Mouse (Mus musculus) gastrocnemius, adult 2 months (tissue): ENCODE measurements around the gene Jazf1. TPM values are rescaled to one million over a fixed set of nuclear protein-coding genes. Genes with fewer than 3 reads are reported as not detected.

ENCODE experiments used
- DNase-seq: peaks from one replicate; pipeline ENCODE4 v3.0.0; 2022
- H3K27ac ChIP-seq: fragments of 200-600 bp; 2 replicates; pipeline ENCODE4 v1.8.1; 2022; ENCODE audit warnings: mild to moderate bottlenecking
- H3K4me3 ChIP-seq: fragments of 200-600 bp; 2 replicates; pipeline ENCODE4 v1.8.1; 2022; ENCODE audit warnings: mild to moderate bottlenecking, moderate library complexity
- CTCF ChIP-seq: fragments of 200-600 bp; IDR thresholded peaks from 2 replicates; pipeline ENCODE4 v1.8.1; 2022; ENCODE audit warnings: antibody characterized with exemption, mild to moderate bottlenecking, moderate library complexity
- intact Hi-C: fragments of 180-260 bp; cut with DNase I; formaldehyde crosslinking; loops from one replicate; pipeline ENCODE4 v1.15.1; 2025
- total RNA-seq, 2 experiments: library from RNA; stranded (reverse); gene quantifications; 2 replicates each; pipeline ENCODE4 v1.2.3; 2021

Gene Jazf1
- total RNA-seq, 2 experiments from 2014 or later: 0.43 to 1.1 TPM

DNA sequence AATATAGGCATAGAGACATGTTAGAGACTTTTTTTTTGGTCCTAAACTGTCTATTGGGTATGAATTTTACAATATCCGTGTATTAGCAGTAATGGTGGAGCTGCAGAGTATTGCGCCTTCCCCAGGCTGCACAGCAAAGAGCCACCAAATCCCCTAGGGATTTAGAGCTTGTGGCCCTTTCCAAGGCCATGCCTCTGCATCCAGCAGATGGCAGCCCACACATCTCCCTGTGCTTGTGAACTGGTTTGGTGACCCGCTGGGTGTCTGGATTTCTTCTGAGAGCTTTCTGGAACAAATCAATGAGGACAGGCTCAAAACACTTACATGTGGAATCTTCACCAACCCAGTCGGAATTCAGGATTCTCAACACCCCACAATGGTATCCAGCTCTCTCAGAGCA, 225.4 kb downstream of the Jazf1 start:
- intact Hi-C loops: loop anchor here (1.0 kb wide), 1 partner anchor 76 kb away; no protein-coding TSS in a partner anchor
- no peak overlapping the region for H3K27ac ChIP-seq
- peak; percentile 47 for TF ChIP-seq CTCF
- H3K4me3 ChIP-seq: no peak overlapping the region
- DNase-seq: no peak

DNA sequence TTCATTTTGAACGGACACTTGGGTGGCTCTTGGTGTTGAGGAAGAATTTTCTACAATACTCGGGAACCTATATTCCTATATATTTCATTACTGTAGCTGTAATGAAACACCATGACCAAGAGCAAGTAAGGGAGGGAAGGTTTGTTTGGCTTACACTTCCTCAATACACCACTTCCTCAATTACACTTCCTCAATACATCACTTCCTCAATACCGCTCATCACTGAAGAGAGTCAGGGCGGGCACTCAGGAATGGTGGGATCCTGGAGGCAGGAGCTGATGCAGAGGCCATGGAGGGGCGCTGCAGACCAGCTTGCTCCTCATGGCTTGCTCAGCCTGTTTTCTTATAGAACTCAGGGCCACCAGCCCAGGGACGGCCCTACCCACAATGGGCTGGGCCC, 225.8 kb downstream of the Jazf1 start:
- no peak overlapping the region for H3K27ac ChIP-seq
- no peak for TF ChIP-seq CTCF
- intact Hi-C loops: no loop called here
- DNase-seq: no peak
- no peak overlapping the region for H3K4me3 ChIP-seq

DNA sequence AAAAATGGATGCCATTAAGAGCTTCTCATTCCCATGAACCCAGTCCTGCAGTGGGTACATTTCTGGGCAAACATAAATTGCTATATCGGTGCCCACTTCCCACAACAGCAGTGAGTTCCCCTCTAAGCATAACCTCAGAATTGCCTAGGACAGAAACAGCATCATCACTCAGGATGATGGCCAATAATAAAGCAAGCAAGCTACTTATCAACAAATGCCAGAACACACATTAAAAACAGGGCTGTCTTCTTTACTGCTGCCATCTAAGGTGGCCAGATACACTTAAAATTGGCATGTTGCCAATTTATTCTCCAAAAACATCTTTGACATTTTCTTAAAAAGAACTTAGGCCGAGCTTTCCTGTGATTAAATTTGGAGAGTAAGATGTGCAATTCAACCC, 226.8 kb downstream of the Jazf1 start:
- H3K27ac ChIP-seq: peak overlapping the region; percentile 46; the same call in 1 of the 2 replicates
- no peak for TF ChIP-seq CTCF
- no peak overlapping the region for H3K4me3 ChIP-seq
- DNase-seq: no peak
- intact Hi-C loops: no loop called here

- intact Hi-C loops: no loop called here
- TF ChIP-seq CTCF: no peak
- Histone ChIP-seq H3K27ac (peak overlapping the region; percentile 46), H3K4me3 (no peak overlapping the region)
- DNase-seq: peak; percentile 44
These were observed 227.8 kb downstream of the Jazf1 start for GRCm38 (mm10) chr6:52840589-52841044.

GRCm38 (mm10) chr6:52838691-52839090, 229.7 kb downstream of the Jazf1 start:
- DNase-seq: peak; percentile 88
- intact Hi-C loops: loop anchor here (1.0 to 5.0 kb wide), 3 partner anchors 126 to 581 kb away; partner anchors contain the start of gene Tax1bp1
- TF ChIP-seq CTCF: peak; percentile 97; the same call in 1 of the 2 replicates

DNA sequence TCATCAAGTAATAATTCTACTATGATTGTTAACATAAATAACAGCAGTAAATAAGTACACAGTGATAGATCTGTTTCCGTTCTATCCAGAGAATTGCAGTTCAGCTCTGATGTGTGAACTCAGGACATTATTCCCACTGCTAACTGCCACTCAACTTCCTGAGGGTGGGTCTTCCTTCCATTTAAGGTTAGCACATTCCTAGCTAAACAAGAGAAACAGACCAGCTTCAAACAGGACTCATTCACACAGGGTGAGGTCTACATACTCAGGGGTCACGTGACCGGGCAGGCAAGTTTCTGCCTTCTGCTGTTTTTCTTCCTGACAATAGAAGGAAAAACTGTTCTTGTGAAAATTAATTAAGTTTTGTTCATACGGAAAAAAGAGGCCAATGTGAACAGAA, 230.6 kb downstream of the Jazf1 start:
- intact Hi-C loops: loop anchor here (1.0 to 5.0 kb wide), 3 partner anchors 125 to 580 kb away; partner anchors contain the start of gene Tax1bp1

More at GRCm38 (mm10) chr6:52838691-52839090, 229.7 kb downstream of the Jazf1 start:
- Histone ChIP-seq H3K27ac (peak overlapping the region; percentile 69), H3K4me3 (peak overlapping the region; percentile 36)

GRCm38 (mm10) chr6:52836201-52836950, 232.1 kb downstream of the Jazf1 start:
- Histone ChIP-seq H3K27ac (peak overlapping the region; percentile 63), H3K4me3 (peak overlapping the region; percentile 63)
- TF ChIP-seq CTCF: no peak
- intact Hi-C loops: loop anchor here (5.0 kb wide), 1 partner anchor 124 kb away; the partner anchor contains the start of gene Tax1bp1
- peak; percentile 52 for DNase-seq

More for the DNA sequence above, 230.6 kb downstream of the Jazf1 start:
- H3K27ac ChIP-seq: peak overlapping the region; percentile 69
- H3K4me3 ChIP-seq: no peak overlapping the region
- DNase-seq: no peak
- no peak for TF ChIP-seq CTCF

DNA sequence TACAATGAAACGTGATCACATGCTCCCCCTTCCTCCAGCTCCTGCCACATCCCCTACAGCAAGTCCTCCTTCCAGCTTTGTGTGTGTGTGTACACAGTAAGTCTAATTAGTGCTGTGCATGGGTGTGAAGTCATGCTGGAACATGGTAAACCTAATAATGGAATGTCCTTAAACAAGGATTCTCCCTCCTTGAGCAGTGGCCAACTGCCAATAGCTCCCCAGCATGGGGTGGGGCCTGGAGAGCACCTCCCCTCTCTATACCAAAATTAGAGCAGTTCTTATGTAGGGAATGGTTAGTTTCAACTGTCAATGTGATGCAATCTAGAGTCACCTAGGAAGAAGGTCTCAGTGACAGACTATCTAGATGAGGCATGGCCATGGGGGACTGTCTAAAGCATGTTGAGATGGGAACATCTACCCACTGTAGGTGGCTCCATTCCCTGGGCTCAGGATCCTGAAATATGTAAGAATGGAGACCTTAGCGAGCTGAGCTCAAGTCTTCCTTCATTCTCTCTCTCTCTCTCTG, 240.6 kb downstream of the Jazf1 start:
- DNase-seq: no peak
- Histone ChIP-seq H3K27ac (no peak overlapping the region), H3K4me3 (no peak overlapping the region)
- TF ChIP-seq CTCF: no peak
- intact Hi-C loops: no loop called here

GRCm38 (mm10) chr6:52825535-52825934, 242.9 kb downstream of the Jazf1 start:
- no peak for TF ChIP-seq CTCF
- H3K4me3 ChIP-seq: no peak overlapping the region
- DNase-seq: peak; percentile 33
- H3K27ac ChIP-seq: no peak overlapping the region
- intact Hi-C loops: no loop called here

DNA sequence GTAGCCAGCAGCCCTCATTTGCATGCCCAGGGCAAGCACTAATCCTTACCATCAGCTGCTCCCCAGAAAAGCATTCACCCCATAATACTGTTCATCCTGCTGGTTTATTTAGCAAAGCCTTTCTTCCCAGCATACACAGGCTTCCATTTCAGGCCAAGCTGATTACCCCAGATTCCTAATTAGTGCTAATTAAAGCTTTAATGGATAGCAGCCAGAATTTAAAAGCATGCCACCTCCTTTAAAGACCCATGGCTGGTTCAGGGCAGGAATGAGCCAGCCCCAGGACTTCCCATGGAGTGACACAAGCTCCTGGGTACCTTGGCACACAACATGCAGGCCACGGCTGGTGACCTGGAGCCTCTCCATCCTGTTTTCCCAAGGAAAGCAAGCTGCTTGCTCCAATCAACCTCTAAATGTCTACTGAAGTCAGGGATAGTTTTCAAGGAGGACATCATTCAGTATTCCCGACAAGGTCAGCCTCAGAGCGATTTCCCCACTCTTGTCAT, 243.4 kb downstream of the Jazf1 start:
- Histone ChIP-seq H3K4me3 (no peak overlapping the region), H3K27ac (no peak overlapping the region)
- TF ChIP-seq CTCF: no peak
- intact Hi-C loops: no loop called here
- no peak for DNase-seq

GRCm38 (mm10) chr6:52823064-52823463, 245.4 kb downstream of the Jazf1 start:
- Histone ChIP-seq H3K27ac (no peak overlapping the region), H3K4me3 (no peak overlapping the region)
- intact Hi-C loops: no loop called here
- no peak for TF ChIP-seq CTCF
- no peak for DNase-seq

DNA sequence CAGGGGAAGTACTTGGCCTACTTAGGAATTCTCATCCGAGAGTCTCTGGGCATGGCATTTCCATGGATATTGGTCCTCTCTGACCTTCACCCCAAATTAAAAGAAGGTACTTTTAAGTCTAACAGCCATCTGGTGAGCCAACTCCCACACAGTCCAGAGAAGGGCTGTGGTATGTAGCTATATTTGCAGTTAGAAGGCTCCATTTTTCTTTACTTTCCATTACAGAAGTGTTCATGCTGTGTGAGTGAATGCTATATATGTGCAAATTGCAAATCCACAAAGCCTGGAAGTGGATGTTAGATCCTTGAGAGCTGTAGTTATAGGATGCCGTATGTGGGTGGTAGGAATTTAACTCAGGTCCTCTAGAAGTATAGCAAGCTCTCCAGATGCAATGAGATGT, 245.8 kb downstream of the Jazf1 start:
- intact Hi-C loops: no loop called here
- no peak for TF ChIP-seq CTCF
- Histone ChIP-seq H3K27ac (no peak overlapping the region), H3K4me3 (no peak overlapping the region)
- DNase-seq: no peak

DNA sequence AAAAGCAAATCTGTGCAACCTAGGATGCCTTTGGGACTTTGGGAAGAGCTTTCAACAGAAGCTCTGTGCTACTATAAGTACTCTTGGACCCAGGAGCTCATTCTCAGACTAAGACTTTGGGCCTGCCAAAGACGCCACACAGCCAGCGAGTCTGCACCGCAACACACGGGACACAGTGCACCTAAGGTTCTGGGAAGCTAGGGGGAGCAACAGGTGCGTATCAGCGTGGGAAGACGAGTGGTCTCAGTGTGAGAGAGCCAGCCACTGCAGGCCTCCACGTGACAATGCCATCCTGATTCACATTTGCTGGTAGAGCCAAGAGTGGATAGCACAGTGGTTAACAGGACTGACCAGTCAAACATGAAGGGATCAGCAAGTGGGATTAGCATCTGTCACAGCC, 249.1 kb downstream of the Jazf1 start:
- no peak overlapping the region for H3K4me3 ChIP-seq
- intact Hi-C loops: no loop called here
- no peak for TF ChIP-seq CTCF
- no peak for DNase-seq
- H3K27ac ChIP-seq: no peak overlapping the region
